Mouse (Mus musculus): ENCODE measurements at regions not wholly inside any gene's neighbourhood (a gene's known extent, or its start where the extent isn't known, plus 50 kb on each side); places are given as distances from the start of the nearest gene placed in this dataset.

- TF ChIP-seq CTCF (IDR thresholded peaks at IDR 0.05) (no peak), EP300 (IDR thresholded peaks at IDR 0.05; ENCODE audit: insufficient read depth, low read depth, low read length) (no peak), POLR2A (IDR thresholded peaks at IDR 0.05; ENCODE audit: insufficient read depth, low read depth, low read length) (no peak)
Measured at GRCm38 (mm10) chr13:30085446-30085845, 50.8 kb upstream of the Mboat1 start.
